Mouse (Mus musculus): Measurements from ENCODE around the gene Myom3. TPM values are rescaled to one million over a fixed set of nuclear protein-coding genes. Genes with fewer than 3 reads are reported as not detected.
A peak's percentile ranks its signal among the peaks of the same experiment; 100 is the strongest.

Myom3 gene
- polyA plus RNA-seq, 2 experiments, result 5.0 to 12.7 TPM

GRCm38 (mm10) chr4:135758331-135758730 is 1.2 kb upstream of the Myom3 start:
- no peak for DNase-seq (ENCODE audit: low spot score)

DNA sequence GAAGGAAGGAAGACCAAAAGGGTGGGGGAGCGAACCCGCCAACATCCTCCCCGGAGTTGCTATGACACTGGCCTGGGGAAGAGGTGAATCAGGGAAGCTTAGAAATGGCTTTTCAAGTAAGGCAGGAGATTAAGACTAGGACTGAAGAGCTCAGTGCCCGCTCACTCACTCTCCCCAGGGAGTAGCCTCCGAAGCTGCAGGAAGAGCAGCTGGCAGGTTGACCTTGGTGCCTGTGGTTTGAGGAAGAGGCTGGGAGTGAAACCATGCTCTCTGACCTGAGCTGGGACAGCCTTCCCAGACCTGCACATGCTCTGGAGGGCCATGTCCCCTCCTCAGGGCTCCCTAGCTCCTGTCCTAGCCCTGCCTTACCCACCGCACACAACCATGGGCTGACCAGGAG is 690 bp upstream of the Myom3 start:
- Histone ChIP-seq H3K4me1 (ENCODE audit: control insufficient read depth, insufficient read depth, low read length) (peaks cover 9% of the 10 kb centered on the region; the same call in 1 of the 2 replicates), H3K27me3 (ENCODE audit: control insufficient read depth, insufficient read depth, low read length) (no peaks in the 10 kb centered on the region), H3K9ac (ENCODE audit: low read depth, low read length, severe bottlenecking) (no peak overlapping the region), H3K27ac (replicated peaks; ENCODE audit: low read depth, low read length) (no peak overlapping the region), H3K36me3 (ENCODE audit: control insufficient read depth, insufficient read depth, low read length) (no peaks in the 10 kb centered on the region), H3K4me3 (replicated peaks; ENCODE audit: low read length) (no peak overlapping the region), H3K4me2 (replicated peaks; ENCODE audit: low read depth, low read length, severe bottlenecking) (no peak overlapping the region), H3K9me3 (ENCODE audit: control insufficient read depth, low read length) (0 out of 2 replicates have a peak, but pooled peaks cover 12% of the 10 kb centered on the region)
- DNase-seq (ENCODE audit: low spot score), result no peak
- TF ChIP-seq POLR2A (IDR thresholded peaks at IDR 0.05; ENCODE audit: borderline replicate concordance, extremely low read depth, insufficient read depth, insufficient read length), result no peak
- WGBS, result 42% methylated on average over 6 of the region's 6 CpGs
- no peak for ATAC-seq (ENCODE audit: low FRiP score, low read depth)

More at GRCm38 (mm10) chr4:135758331-135758730, 1.2 kb upstream of the Myom3 start:
- H3K4me3 ChIP-seq (replicated peaks; ENCODE audit: low read length), result no peak overlapping the region
- no peak for ATAC-seq (ENCODE audit: low FRiP score, low read depth)
- 28% methylated on average over 4 of the region's 4 CpGs for WGBS
- no peaks in the 10 kb centered on the region for H3K27me3 ChIP-seq (ENCODE audit: control insufficient read depth, insufficient read depth, low read length)
- H3K4me2 ChIP-seq (replicated peaks; ENCODE audit: low read depth, low read length, severe bottlenecking), result no peak overlapping the region
- H3K9me3 ChIP-seq (ENCODE audit: control insufficient read depth, low read length), result 0 out of 2 replicates have a peak, but pooled peaks cover 12% of the 10 kb centered on the region
- TF ChIP-seq POLR2A (IDR thresholded peaks at IDR 0.05; ENCODE audit: borderline replicate concordance, extremely low read depth, insufficient read depth, insufficient read length), result no peak
- no peak overlapping the region for H3K27ac ChIP-seq (replicated peaks; ENCODE audit: low read depth, low read length)
- H3K36me3 ChIP-seq (ENCODE audit: control insufficient read depth, insufficient read depth, low read length), result no peaks in the 10 kb centered on the region
- peaks cover 9% of the 10 kb centered on the region; the same call in 1 of the 2 replicates for H3K4me1 ChIP-seq (ENCODE audit: control insufficient read depth, insufficient read depth, low read length)
- H3K9ac ChIP-seq (ENCODE audit: low read depth, low read length, severe bottlenecking), result no peak overlapping the region

DNA sequence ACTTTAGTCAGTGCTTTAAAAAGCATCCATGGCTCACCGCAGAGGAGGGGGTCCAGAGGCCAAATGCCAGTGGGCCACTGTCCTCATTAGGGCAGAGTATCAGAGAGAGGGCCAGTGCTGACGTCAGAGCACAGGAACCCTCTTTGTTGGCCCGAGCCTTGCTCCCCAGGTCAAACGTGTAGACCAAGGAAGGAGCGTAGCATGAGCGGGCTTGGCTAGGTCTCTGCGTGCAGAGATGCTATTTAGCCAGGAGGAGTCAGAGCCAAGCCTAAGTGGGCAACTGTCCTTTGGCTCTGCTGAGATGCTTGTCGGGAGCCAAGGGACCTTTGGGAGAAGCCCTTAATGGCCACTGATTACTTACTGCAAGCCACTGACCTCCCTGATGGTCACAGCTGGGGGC is 1.5 kb downstream of the Myom3 start:
- ATAC-seq (ENCODE audit: low FRiP score, low read depth), result no peak
- no peak overlapping the region for H3K9ac ChIP-seq (ENCODE audit: low read depth, low read length, severe bottlenecking)
- 59% methylated on average over 8 of the region's 8 CpGs for WGBS
- TF ChIP-seq POLR2A (IDR thresholded peaks at IDR 0.05; ENCODE audit: borderline replicate concordance, extremely low read depth, insufficient read depth, insufficient read length), result no peak
- H3K4me2 ChIP-seq (replicated peaks; ENCODE audit: low read depth, low read length, severe bottlenecking), result no peak overlapping the region
- no peaks in the 10 kb centered on the region for H3K27me3 ChIP-seq (ENCODE audit: control insufficient read depth, insufficient read depth, low read length)
- no peak for DNase-seq (ENCODE audit: low spot score)
- H3K9me3 ChIP-seq (ENCODE audit: control insufficient read depth, low read length), result no peaks in the 10 kb centered on the region
- no peak overlapping the region for H3K27ac ChIP-seq (replicated peaks; ENCODE audit: low read depth, low read length)
- H3K4me3 ChIP-seq (replicated peaks; ENCODE audit: low read length), result no peak overlapping the region
- H3K36me3 ChIP-seq (ENCODE audit: control insufficient read depth, insufficient read depth, low read length), result no peaks in the 10 kb centered on the region
- H3K4me1 ChIP-seq (ENCODE audit: control insufficient read depth, insufficient read depth, low read length), result peaks cover 9% of the 10 kb centered on the region; the same call in 1 of the 2 replicates

- Histone ChIP-seq H3K4me2 (replicated peaks; ENCODE audit: low read depth, low read length, severe bottlenecking) (no peak overlapping the region), H3K4me1 (ENCODE audit: control insufficient read depth, insufficient read depth, low read length) (peaks cover 9% of the 10 kb centered on the region; the same call in 1 of the 2 replicates), H3K27me3 (ENCODE audit: control insufficient read depth, insufficient read depth, low read length) (no peaks in the 10 kb centered on the region), H3K36me3 (ENCODE audit: control insufficient read depth, insufficient read depth, low read length) (no peaks in the 10 kb centered on the region), H3K27ac (replicated peaks; ENCODE audit: low read depth, low read length) (no peak overlapping the region), H3K9ac (ENCODE audit: low read depth, low read length, severe bottlenecking) (no peak overlapping the region), H3K9me3 (ENCODE audit: control insufficient read depth, low read length) (no peaks in the 10 kb centered on the region), H3K4me3 (replicated peaks; ENCODE audit: low read length) (no peak overlapping the region)
- no peak for DNase-seq (ENCODE audit: low spot score)
- no peak for ATAC-seq (ENCODE audit: low FRiP score, low read depth)
- WGBS, result 72% methylated on average over 7 of the region's 7 CpGs
- TF ChIP-seq POLR2A (IDR thresholded peaks at IDR 0.05; ENCODE audit: borderline replicate concordance, extremely low read depth, insufficient read depth, insufficient read length), result no peak
Measured at GRCm38 (mm10) chr4:135761569-135761968, 2.1 kb downstream of the Myom3 start.

DNA sequence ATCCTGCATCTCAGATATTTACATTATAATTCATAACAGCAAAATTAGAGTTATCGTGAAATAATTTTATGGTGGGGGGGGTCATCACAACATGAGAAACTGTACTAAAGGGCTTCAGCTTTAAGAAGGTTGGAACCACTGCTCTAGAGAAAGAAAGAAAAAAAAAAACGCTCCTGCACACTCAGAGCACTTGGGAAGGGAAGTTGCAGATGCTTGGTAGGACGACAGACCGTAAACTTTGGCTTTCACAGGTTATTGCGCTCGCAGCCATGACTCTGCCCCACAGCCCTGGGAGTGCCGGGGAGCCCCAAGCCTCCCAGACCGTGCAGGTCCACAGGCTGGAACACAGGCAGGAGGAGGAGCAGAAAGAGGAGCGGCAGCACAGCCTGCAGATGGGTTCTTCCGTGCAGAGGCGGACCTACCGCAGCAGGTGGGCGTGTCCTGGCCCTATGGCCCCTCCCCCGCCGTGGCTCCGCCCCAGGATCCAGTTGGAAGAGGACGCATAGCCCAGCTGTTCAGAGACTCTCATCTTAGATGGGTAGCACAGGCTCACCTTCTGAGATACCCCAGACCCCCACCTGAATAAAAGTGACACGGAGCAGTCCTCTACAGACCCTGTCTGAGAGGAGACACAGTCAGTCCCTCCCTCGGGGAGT is 2.9 kb downstream of the Myom3 start:
- Histone ChIP-seq H3K9ac (ENCODE audit: low read depth, low read length, severe bottlenecking) (peak overlapping the region; percentile 32; the same call in 1 of the 2 replicates), H3K4me2 (replicated peaks; ENCODE audit: low read depth, low read length, severe bottlenecking) (peak overlapping the region; percentile 56), H3K4me1 (ENCODE audit: control insufficient read depth, insufficient read depth, low read length) (peaks cover 9% of the 10 kb centered on the region; the same call in 1 of the 2 replicates), H3K9me3 (ENCODE audit: control insufficient read depth, low read length) (no peaks in the 10 kb centered on the region), H3K36me3 (ENCODE audit: control insufficient read depth, insufficient read depth, low read length) (no peaks in the 10 kb centered on the region), H3K27ac (replicated peaks; ENCODE audit: low read depth, low read length) (no peak overlapping the region), H3K27me3 (ENCODE audit: control insufficient read depth, insufficient read depth, low read length) (no peaks in the 10 kb centered on the region), H3K4me3 (replicated peaks; ENCODE audit: low read length) (peak overlapping the region; percentile 30)
- DNase-seq (ENCODE audit: low spot score) (peak; percentile 66), ATAC-seq (ENCODE audit: low FRiP score, low read depth) (peak; percentile 44; the same call in 1 of the 2 replicates)
- WGBS, result 8% methylated on average over 19 of the region's 19 CpGs
- no peak for TF ChIP-seq POLR2A (IDR thresholded peaks at IDR 0.05; ENCODE audit: borderline replicate concordance, extremely low read depth, insufficient read depth, insufficient read length)
